Mouse (Mus musculus) cerebellum, postnatal 25 days (tissue): ENCODE measurements around the gene Sprr2a1.
A peak's percentile ranks its signal among the peaks of the same experiment; 100 is the strongest.
"Not testable (repeated sequence)": the region's sequence is repeated elsewhere in the genome, so short reads cannot be mapped to it uniquely, and the experiment has no call there.

Source experiments
- DNase-seq, 2 experiments: peaks; one replicate each; pipeline ENCODE4 v3.0.0; 2021; ENCODE audit warnings: mixed read lengths in 2 of 2

Gene Sprr2a1

DNA sequence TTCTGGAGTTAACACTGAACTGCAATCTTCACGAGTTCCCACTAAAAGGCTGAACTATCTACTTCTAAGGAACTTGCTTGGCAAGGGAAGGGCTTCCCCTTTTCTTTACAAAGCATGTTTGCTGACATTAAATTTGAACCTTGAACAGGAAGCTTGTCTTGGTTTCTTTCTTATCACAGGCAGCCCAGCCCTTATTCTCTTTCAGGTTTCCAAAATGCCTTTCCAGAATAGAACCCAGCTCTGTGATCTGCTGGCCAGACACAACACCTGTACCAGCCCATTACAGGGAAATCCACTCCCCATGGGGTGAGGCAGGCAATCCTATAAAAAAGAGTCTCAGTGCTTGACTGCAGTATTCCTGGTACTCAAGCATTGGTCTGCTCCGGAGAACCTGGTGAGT is at the start of gene Sprr2a1, which contains the start of gene Sprr2a2:
Sprr2a1 (plus strand) TSS at position 231 of the 400 bp plus-strand sequence.
Sprr2a2 (plus strand) TSS at position 352 of the 400 bp plus-strand sequence.
- DNase-seq: not testable (repeated sequence)

GRCm38 (mm10) chr3:92169847-92170246 is 45.8 kb upstream of the Sprr2a1 start:
- no peak for DNase-seq

DNA sequence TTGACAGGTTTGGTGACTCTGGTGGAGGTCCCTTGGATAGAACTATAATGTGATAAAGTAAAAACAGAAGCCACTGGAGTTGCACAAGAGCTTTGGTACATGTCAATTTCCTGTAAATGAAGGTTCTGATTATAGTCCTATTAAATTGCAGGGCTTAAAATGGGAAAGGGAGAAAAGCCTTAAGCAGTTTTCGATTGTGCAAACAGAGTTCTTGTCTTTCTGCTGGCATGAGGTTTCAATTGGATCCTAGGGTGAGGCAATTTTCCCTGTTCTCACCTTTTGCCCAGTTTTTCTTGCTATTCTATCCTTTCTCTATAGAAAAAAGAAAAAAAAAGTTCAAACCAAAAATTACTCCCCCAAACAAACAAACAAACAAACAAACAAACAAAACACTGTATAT is 38.7 kb upstream of the Sprr2a1 start:
- DNase-seq: no peak

DNA sequence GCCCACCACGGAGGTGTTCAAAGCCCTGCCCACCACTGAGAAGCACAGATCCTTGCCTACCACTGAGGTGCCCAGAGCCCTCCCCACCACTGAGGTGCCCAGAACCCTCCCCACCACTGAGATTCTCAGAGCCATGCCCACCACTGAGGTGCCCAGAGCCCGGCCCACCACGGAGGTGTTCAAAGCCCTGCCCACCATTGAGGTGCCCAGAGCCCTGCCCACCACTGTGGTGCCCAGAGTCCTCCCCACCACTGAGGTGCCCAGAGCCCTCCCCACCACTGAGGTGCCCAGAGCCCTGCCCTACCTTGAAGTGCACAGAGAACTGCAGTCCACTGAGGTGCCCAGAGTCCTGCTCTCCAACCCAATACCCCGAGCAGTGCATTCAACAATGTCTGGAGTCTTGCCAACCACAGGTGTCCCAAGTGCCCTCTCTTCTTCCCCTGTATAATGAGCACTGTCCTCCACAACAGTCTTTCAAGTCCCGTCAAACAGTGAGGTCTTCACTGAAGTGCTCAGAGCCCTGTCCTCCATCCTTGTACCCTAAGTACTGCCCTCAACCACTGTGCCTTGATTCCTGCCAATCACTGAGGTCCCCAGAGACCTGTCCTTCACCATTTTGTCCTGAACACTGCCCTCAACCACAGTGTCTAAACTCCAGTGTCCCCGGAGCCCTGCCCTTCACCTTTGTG is 19.9 kb upstream of the Sprr2a1 start:
- no peak for DNase-seq

GRCm38 (mm10) chr3:92211133-92211925 is 4.3 kb upstream of the Sprr2a1 start:
- DNase-seq: not testable (repeated sequence)

DNA sequence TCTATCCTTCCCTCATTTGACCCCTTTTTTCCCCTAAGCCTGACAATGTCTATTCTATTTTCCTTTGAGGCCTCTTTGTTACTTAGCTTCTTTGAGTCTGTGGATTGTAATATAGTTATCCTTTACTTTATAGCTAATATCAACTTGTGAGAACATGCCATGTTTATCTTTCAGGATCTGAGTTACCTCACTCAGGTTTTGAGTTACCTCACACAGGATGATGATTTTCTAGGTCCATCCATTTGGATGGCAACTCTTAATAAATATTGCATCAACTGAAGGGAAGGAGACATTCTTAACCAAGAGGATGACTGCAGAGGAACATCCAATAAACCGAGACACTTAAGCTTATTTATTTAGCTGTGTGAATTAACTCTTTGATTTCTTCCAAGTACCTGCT is 3.5 kb upstream of the Sprr2a1 start:
- DNase-seq: not testable (repeated sequence)

GRCm38 (mm10) chr3:92213651-92214050 is 1.9 kb upstream of the Sprr2a1 start:
- DNase-seq: not testable (repeated sequence)

GRCm38 (mm10) chr3:92219031-92219430 is 3.4 kb downstream of the Sprr2a1 start:
- DNase-seq: not testable (repeated sequence)

GRCm38 (mm10) chr3:92223708-92224107 is 8.1 kb downstream of the Sprr2a1 start:
- DNase-seq: not testable (repeated sequence)

DNA sequence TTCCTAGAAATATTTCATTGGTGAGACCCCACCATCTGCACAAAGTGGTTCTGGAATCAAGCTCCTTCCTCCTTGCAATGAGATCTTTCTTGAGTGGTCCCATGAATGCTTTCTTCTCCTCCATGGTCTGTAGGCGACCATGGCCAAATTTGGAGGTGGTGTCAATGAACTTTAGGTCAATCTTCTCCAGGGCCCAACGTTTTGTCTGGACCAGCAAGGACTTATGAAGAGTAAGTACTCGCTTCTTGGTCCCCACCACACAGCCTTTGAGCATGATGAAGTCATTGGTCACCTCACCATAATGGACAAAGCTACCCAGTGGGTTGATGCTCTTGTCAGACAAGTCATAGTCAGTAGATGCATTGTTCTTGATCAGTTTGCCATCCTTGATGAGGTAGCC is 11.8 kb downstream of the Sprr2a1 start:
- DNase-seq: peak in 1 of 2 experiments; percentile 0

GRCm38 (mm10) chr3:92236463-92237189 is 21.0 kb downstream of the Sprr2a1 start:
- DNase-seq: not testable (repeated sequence)

- DNase-seq: not testable (repeated sequence)
These were observed 23.1 kb downstream of the Sprr2a1 start for GRCm38 (mm10) chr3:92238736-92239135.

DNA sequence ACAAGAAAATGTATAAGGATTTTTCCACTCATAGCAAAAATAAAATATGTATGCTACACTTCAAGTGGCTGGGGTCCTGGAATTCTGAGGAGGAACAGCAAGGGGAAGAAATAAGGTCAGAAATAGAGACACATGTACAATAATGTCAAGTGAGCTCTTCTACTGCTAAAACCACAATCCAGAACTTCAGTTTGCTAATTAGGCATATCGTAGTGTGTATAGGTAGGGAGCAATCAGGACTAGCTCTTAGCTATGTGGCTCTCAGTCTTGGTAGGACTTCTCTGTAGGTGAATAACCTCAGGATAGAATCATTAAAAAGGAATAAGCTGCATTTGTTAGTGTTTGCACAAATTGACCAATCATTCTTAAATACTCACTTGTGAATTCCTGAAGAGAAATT is 23.6 kb downstream of the Sprr2a1 start:
- DNase-seq: not testable (repeated sequence)

- DNase-seq: not testable (repeated sequence)
These were observed 29.2 kb downstream of the Sprr2a1 start for GRCm38 (mm10) chr3:92244833-92245232.

DNA sequence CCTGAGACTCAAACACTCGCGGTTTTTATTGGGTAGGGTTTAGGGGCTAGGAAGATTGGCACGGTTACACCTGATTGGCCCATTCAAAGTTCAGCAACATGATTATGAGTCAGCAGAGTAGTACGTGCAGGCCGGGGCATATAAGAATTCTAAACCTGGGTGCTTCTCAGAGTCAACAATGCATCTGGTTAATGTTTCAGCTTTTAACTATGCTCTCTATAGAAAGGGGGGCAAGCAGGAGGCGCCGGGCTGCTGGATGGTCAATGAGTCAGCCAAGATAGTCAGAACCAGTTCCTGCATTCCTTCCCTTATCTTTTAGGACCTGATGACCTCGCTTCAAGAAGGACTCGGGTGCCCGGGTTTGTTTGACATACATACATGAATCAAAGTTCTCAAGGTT is 30.6 kb downstream of the Sprr2a1 start:
- not testable (repeated sequence) for DNase-seq

DNA sequence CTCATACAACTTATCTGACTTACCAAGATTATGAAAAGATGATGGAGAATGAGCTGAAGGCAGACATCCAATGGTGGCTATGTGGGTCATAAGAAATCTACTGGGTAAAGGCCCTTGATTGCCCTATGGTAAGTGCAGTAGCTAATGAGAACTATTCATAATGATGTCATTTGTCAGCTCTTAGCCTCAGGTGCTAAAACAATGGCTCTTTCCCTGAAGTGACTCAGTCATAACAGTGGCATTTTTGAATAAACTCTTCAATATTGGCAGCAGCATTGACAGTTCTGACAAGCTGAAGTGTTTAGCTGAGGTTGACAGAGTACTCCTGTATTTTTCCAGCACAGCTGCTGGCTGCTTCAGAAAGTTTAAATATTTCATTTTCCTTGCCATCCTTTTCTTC is 32.9 kb downstream of the Sprr2a1 start:
- not testable (repeated sequence) for DNase-seq

- DNase-seq: not testable (repeated sequence)
These were observed 34.9 kb downstream of the Sprr2a1 start for GRCm38 (mm10) chr3:92250450-92250849.

- not testable (repeated sequence) for DNase-seq
These were observed 38.3 kb downstream of the Sprr2a1 start for GRCm38 (mm10) chr3:92253860-92254259.

GRCm38 (mm10) chr3:92258526-92258925 is 42.9 kb downstream of the Sprr2a1 start:
- not testable (repeated sequence) for DNase-seq

GRCm38 (mm10) chr3:92263462-92263861 is 47.9 kb downstream of the Sprr2a1 start:
- DNase-seq: not testable (repeated sequence)
